Comparison of ENCODE assay signal across 8 mouse cellular contexts in genomic region chr6:135197921-135198532, GRCm38 (mm10). TPM values are rescaled to one million over a fixed set of nuclear protein-coding genes. Genes with fewer than 3 reads are reported as not detected.
A peak's percentile ranks its signal among the peaks of the same experiment; 100 is the strongest.
DNase-seq lines count a peak whose midpoint lies in the region; ATAC-seq lines count a peak whose summit lies in the region.

Gene Fam234b, plus strand, starts transcription at chr6:135197977.
Gene Hebp1, minus strand, starts transcription at chr6:135198022.

- no peaks in the 10 kb centered on the region for H3K9me3 ChIP-seq in lung, embryonic 15.5 days

- peak within 1 kb of the TSS; percentile 89 for H3K4me3 ChIP-seq in lung, embryonic 15.5 days

- WGBS in lung, embryonic 15.5 days, result under 1% methylated on average over 52 of the region's 52 CpGs

- H3K4me1 ChIP-seq in lung, embryonic 15.5 days, result peaks cover 18% of the 10 kb centered on the region

- DNase-seq in MN1 (ENCODE audit: low spot score), result peak; percentile 84
- DNase-seq in cerebellum, adult 8-10 months, result peak; percentile 90
- peak; percentile 64 for DNase-seq in forelimb bud, embryonic 11.5 days (ENCODE audit: low read depth, low spot score)
- peak; percentile 85 for DNase-seq in heart, postnatal 4 days
- peak; percentile 50 for DNase-seq in layer of hippocampus, adult 9-10 months (ENCODE audit: low spot score)
- DNase-seq in ovary, postnatal 10 days (ENCODE audit: low spot score), result peak; percentile 51
- DNase-seq in thymus, postnatal 0 days (ENCODE audit: low spot score), result peak; percentile 85

- no peaks in the 10 kb centered on the region for H3K27me3 ChIP-seq in lung, embryonic 15.5 days

- peak within 1 kb of the TSS; percentile 75 for H3K9ac ChIP-seq in lung, embryonic 15.5 days

- ATAC-seq in lung, embryonic 15.5 days (ENCODE audit: borderline replicate concordance, extremely low read depth, low FRiP score, low TSS enrichment), result peak; percentile 89

- H3K27ac ChIP-seq in lung, embryonic 15.5 days, result peak within 1 kb of the TSS; percentile 66

- H3K4me2 ChIP-seq in lung, embryonic 15.5 days, result peak within 1 kb of the TSS; percentile 81

- no peaks in the 10 kb centered on the region for H3K36me3 ChIP-seq in lung, embryonic 15.5 days

RNA-seq across cellular contexts. Expression of gene Fam234b, which starts in this region (rescaled TPM):
- 1 to 10 TPM; 7.2 to 8.0 TPM for total RNA-seq in heart, postnatal 4 days (2021)
- polyA plus RNA-seq in lung, embryonic 15.5 days (2015; fragmentation: Nextera tagmentation; extraction: Ambion mirVana), result 21.1 and 23.3 TPM in 2 replicates
- polyA plus RNA-seq in thymus, postnatal 0 days (2015; fragmentation: Nextera tagmentation; extraction: Ambion mirVana), result 34.0 and 35.4 TPM in 2 replicates

RNA-seq across cellular contexts. Expression of gene Hebp1, which starts in this region (rescaled TPM):
- total RNA-seq in heart, postnatal 4 days (2021), result 10 to 100 TPM; 45.0 to 59.6 TPM
- 9.6 and 10.0 TPM in 2 replicates for polyA plus RNA-seq in lung, embryonic 15.5 days (2015; fragmentation: Nextera tagmentation; extraction: Ambion mirVana)
- 22.8 and 25.0 TPM in 2 replicates for polyA plus RNA-seq in thymus, postnatal 0 days (2015; fragmentation: Nextera tagmentation; extraction: Ambion mirVana)

Comparison
In these comparisons a context has a peak if more than half of its experiments do, and no peak if none do; other contexts are left out.
1. Peak in every context shown above with its lines: DNase-seq, ATAC-seq, H3K4me3 ChIP-seq and H3K27ac ChIP-seq.